Mouse (Mus musculus): ENCODE data around the gene Arnt2.

Arnt2 gene

DNA sequence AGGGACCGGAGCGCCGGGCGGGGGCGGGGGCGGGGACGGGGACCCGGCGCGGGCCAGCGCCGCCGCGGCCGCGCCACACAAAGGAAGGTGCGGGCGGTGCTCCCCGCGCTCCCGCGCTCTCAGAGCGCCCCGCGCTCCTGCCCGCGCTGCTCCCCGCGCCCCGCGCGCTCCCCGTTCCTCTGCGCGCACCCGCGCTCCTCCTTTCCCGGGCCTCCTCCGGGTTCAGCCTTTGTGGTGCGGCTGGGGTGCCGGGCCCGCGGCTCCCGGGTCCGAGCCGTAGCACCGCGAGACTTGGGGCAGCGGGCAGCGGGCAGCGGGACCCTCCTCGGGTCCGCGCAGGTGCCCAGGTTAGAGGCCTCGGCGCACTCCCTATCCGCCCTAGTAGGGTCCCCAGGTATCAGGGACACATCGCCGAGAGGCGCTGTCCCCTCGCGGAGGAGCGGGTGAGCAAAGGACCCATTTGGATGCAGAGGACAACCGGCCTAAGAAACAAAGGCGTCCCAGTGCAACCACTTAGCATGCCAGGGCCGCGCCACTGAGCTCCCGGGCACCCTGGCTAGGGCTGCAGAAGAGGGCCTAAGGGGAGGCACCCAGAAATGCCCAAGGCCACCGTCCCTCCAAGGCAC lies at the start of gene Arnt2:
TSS of gene Arnt2 (minus strand) at position 281 of the 626 bp plus-strand sequence.
- in situ Hi-C loops (cut with MboI; ENCODE audit: unreplicated experiment in 2 of 2): no loop called here

DNA sequence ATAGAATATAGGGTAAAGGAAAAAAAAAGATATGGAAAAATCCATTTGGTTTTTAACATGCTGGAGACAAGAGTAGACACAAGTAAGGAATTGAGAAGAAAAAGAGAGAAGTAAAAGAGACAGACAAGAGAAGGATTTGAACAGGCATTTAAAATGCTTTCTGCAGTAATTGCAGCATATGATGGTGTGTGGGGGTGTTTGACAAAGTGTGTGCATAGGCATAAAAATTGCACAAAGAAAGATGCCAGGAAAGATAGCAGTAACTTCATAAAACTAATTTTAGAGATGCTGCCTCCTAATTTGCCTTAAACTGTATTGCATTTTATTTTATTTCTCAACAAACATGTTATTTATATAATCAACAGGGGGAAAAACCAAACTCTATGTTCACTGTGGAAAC lies 41.7 kb upstream of the Arnt2 start:
- in situ Hi-C loops (cut with MboI; ENCODE audit: unreplicated experiment in 2 of 2): no loop called here

DNA sequence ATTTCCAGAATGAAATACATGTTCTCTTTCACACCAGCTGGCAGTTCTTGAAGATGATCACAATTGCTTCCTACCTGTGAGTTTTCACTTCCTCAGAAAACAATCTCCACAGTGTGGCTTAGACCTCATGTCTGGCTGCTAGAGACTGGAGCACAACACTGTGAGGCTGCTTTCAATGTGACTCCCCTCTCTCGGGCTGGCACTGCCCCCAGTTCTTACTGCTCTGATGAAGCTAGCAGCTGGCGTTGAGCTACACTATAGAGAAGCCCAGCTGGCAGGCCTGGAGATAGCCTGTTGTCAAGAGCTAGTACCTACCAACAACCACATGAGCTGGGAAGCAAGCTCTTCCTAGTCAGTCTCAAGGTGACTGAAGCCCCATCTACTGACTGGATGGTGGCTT lies 39.1 kb upstream of the Arnt2 start:
- in situ Hi-C loops (cut with MboI; ENCODE audit: unreplicated experiment in 2 of 2): no loop called here

DNA sequence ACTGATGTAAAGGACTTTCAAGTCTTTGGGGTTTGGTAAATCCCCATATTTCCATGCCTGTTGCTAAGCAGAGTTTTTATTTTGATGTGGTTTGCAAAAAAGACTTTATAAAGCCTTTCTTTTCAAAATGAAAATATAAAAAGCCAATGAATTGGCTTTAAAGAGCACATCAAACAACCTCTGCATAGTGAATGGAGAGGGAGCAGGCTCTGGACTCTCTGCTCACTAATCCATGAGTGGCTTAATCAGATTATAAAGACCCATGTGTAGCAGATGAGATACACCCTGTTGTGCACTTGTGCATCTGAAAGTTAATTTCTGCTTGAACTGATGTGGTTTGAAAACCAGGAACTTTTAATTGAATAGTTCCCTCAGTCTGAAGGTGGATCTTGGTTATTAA lies 38.5 kb upstream of the Arnt2 start:
- in situ Hi-C loops (cut with MboI; ENCODE audit: unreplicated experiment in 2 of 2): no loop called here

DNA sequence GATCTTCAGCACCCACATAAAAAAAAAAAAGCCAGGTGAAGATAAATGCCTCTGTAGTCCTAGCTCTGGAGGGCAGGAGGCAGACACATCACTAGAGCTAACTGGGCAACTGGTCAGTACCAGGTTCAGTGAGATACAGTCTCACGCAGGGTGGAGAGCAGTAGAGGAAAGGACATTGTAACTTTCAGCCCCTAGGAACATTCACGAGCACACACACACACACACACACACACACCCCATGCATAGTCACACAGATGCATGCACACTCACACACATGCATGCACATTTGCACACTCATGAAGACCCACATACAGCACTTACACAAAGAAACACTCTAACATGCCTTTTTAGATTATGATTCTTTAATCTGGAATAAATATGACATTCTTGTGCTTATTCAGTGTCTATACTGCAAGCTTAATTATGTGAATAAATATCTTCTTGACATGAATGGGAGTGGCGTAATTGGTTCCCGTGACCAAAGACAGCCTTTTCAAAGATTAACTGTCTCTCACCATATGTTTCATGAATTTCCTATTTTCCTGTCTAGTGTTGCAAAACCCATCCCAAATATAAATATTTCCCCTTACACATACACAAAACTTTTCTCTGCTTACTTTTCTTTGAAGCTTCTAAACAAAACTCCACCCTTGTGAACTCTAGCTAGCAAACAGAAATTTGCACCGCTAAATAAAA lies 37.9 kb upstream of the Arnt2 start:
- in situ Hi-C loops (cut with MboI; ENCODE audit: unreplicated experiment in 2 of 2): no loop called here

DNA sequence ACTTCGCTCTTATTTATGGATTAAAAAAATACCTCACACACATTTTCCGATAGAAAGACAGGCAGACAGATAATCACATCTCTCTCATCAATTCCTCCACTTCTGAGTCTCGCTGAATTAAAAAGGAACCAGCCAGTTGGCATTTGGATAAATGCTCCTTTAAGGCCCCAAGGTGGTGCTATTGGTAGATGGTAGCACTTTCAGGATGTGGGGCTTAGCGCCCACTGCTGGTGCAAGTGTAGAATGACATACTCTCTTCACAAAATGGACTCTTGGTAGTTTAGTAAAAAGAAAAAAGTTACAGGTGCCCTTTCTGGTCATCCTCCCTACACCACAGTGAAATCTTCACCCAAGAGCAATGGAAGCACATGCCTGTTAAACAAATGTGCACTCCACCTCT lies 37.1 kb upstream of the Arnt2 start:
- in situ Hi-C loops (cut with MboI; ENCODE audit: unreplicated experiment in 2 of 2): no loop called here

DNA sequence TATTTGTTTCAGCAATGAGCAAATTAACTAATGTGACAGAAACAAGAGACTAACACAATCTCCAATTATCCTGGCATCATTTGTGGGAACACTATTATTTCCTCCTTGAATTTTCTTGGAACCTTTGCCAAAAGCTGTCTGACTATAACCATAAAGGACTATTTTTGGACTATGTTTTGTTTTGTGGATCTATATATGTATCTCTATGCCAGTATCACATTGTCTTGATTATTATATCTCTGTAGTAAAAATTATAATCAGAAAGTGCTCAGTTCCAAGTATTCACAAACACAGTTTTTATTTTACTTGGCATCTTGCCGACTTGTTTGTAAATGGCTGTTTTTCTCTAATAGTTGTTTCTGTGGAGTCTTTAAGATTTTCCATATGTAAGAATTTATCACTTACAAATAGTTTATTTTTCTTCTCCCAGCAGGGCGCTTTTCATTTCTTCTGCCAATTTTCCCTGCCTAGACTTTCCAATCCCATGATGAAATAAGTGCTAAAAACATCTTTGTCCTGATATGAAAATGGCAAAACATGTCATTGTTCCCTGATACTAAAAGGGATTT lies 32.5 kb upstream of the Arnt2 start:
- in situ Hi-C loops (cut with MboI; ENCODE audit: unreplicated experiment in 2 of 2): no loop called here

DNA sequence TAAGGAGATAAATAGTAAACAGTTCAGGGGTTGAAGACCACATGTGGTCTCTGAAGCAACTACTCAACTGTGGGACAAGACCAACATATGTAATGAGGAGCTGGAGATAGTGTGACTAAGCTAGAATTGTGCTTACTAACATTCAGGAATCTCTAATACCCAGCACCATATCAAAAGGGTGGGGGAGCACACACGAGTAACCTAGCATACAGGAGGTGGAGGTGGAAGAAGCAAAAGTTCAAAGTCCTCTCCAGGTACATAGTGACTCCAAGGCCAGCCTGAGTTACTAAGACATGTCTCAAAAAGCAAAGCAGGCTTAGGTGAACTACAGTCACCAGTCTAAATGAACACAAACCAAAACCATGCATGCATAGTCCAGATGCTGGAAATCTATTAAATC lies 29.6 kb upstream of the Arnt2 start:
- in situ Hi-C loops (cut with MboI; ENCODE audit: unreplicated experiment in 2 of 2): no loop called here

DNA sequence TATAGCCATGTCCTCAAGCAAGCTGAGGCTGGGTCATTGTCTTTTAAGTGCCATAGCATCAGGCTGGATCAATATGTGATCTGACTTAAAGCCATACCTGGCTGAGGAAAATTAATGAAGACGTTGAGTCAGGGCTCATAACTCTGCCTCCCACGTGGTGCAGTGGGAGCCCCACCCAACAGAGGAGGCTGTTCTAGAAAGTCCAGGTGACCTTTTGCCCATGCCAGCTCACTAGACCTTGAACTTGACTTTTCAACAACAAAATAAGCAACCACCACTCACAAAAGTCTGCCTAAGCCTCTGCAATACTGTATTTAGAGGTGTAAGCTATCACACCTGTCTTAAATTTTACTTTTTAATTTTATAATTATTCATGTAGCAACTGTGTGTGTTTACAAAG lies 24.9 kb upstream of the Arnt2 start:
- in situ Hi-C loops (cut with MboI; ENCODE audit: unreplicated experiment in 2 of 2): no loop called here

DNA sequence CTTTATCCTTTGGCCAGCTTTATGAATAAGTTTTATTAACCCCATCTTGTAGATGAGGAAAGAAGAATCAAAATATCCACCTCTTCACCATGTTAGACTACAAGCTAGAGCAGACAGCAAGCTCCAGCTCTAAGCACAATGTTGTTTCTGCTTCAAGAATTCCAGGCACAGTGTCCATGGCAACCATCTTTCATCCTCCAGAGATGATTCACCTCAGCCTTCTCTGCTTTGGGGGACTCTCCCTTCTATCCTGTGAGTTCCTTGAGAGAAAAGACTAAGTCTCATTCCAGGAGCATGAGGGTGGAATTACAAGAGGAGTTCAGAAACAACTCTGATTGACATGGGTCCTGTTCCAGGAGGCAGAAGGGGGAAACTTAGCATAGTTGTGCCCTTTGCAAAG lies 22.2 kb upstream of the Arnt2 start:
- in situ Hi-C loops (cut with MboI; ENCODE audit: unreplicated experiment in 2 of 2): no loop called here

DNA sequence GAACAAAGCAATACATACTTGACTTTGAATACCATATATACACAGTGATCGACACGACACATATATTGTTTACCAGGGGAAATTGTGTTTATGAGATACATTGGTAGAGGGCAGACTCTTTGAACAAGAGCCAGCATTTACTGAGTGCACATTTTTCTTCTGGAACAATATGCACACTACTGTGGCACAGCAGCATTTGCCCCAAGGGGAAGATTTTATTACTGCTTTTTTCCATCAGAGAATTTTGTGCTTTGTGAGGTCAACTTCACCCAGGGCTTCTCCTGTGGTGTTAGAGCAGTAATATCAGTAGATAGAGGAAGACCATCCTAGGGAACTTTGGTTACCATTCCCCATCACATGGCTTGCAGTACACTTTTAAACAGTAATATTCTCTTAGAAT lies 17.2 kb upstream of the Arnt2 start:
- in situ Hi-C loops (cut with MboI; ENCODE audit: unreplicated experiment in 2 of 2): no loop called here

DNA sequence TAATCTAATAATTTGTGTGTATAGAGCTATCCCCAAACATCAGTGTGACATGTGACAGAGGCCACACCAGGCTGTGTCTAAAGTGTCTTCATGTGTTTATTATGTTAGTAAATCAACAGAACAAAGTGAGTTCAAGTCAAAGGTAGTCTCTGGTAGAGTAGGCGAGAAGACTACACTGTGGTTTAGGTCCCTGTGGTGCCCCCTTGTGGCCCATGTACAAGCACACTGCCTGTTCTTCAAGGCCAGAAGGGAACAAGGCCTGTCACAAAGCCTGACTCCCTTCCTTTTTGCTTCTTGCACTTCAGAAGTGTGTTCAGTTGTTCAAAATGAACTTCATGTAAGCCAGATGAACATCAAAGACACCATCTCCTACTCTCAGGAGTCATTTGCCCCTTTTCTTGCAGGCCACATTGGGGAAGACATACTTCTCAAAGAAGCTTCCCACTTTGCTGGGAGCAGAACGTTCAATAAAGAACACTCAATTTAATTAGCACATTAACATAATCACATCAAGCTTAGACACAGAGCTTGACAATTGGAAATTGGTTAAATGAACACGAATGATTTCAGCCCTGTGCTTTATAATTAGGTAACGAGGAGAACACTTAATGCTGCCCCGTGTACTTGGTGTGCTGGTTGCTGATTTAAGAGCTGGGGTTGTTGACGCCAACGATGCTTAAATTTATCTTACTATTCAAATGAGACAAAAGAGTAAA lies 14.9 kb upstream of the Arnt2 start:
- in situ Hi-C loops (cut with MboI; ENCODE audit: unreplicated experiment in 2 of 2): no loop called here

DNA sequence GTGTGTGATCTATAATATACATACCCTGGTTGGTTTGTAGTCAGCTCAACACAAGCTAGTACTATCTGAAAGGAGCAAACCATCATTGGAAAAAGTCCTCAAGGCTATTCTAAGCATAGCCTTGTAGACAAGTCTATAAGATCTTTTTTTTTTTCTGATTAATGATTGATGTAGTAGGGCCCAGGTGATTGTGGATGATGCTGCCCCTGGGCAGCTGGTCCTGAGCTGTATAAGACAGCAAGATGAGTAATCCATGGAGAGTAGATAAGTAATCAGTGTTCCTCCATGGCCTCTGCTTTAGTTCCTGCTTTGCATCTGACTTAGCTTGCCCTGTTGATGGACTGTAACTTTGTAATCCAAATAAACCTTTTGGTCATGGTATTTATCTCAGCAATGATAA lies 11.8 kb upstream of the Arnt2 start:
- in situ Hi-C loops (cut with MboI; ENCODE audit: unreplicated experiment in 2 of 2): no loop called here

DNA sequence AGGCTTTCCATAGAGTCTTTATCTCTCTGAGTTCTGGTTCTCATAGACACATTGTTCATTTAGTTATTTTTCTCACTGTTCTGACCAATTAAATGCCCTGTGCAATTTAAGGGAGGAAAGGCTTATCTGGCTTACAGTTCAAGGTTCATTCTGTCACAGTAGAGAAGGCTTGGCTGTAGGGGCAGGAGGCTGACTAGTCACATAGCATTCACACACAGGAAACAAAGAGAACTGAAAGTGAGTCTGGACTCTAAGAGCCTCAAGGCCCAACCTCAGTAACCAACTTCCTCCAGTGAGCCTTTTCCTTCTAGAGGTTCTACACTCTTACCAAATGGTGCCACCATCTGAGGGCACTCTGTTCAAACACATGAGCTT lies 11.3 kb upstream of the Arnt2 start:
- in situ Hi-C loops (cut with MboI; ENCODE audit: unreplicated experiment in 2 of 2): no loop called here

DNA sequence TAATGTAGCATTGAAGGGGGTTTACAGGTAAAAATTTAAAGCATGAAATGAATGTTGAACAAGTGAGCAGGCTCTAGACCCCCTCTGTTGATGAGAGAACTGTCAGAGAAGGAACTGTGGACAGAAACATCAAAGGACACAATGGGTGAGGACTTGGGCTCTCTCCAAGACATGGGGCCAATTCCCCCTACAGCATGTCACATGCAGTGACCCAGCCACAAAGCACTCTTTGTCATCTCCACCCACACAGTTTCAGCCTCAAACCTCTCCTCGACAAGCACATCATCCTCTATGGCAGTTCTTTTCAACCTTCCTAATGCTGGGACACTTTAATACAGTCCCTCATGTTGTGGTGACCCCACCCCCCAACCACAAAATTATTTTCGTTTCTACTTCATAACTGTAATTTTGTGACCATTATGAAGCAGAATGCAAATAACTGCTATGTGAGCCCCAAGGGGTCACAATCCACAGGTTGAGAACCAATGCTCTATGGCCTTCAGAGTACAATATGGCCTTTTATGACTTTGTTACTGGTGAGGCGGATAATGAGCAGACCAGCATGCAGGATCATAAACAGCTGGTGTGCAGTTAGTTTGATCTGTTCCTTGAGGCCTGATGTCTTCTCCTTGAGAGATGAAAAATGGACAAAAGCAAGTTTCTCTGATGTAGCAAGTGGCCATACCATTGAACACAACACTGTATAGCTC lies 10.8 kb upstream of the Arnt2 start:
- in situ Hi-C loops (cut with MboI; ENCODE audit: unreplicated experiment in 2 of 2): no loop called here

DNA sequence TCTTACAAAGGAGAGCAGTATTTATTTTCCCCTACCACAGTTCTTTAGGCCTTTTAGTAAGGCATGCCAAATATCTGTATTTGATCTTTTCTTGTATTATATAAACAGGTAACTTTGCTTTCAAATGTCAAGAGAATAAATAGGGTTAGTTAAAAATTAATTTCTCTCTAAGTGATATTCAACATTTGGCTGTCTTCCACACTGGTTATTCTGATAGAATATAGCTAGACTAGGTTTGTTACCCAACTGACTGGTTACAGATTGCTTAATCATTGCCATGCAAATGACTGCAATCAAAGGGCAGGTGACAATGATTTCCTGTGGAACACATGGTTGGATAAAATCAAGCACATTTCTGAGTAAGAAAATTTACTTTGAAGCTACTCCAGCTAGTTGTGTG lies 7.5 kb upstream of the Arnt2 start:
- in situ Hi-C loops (cut with MboI; ENCODE audit: unreplicated experiment in 2 of 2): no loop called here

DNA sequence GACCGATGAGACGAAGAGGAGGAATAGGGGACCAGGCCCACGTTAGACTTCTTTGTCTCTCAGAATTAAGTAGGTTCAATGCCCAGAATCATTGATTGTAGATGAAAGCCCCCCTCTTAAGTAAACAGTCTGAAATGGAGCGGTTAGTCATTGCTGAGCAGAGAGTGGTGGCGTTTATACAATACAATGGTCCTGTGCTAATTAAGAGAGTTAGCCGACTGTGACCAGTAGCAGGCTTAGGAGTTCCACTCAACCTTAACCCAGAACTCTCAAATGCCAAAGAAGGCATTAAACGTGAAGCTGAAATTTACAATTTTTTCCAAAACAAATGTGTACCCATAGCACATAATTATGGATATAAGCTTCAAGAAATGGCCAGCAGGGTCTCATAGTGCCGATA lies 2.6 kb upstream of the Arnt2 start:
- in situ Hi-C loops (cut with MboI; ENCODE audit: unreplicated experiment in 2 of 2): no loop called here

DNA sequence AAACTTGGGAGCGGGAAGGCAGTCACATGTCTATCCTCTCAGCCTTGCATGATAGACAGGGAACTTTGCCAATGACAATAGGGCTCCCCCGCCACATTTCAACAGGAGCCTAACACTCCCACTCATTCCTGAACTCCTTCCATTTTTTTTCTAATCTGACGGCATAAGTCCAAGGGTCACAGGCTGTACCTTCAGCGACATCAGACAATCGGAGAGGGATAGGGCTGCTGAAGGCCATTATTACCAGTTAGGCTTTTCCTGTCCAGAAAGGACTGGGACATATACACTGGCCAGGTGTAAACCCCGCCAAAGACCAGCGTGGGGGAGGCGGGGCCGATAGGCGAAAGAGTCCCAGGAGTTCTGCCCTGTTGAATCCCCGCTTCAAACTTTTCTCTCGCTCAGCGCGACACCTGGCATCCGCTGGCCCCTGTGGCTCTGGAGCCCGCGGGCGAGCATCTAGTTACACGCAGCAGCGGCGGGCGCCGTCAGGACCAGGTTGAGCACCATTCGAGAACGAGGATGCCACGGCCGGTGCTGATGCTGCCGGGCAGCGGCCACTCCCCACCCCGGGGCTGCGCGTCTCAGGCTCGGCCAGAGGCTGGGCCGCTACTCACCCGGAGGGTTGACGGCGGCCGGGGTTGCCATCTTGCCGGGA lies 608 bp downstream of the Arnt2 start:
- in situ Hi-C loops (cut with MboI; ENCODE audit: unreplicated experiment in 2 of 2): no loop called here

DNA sequence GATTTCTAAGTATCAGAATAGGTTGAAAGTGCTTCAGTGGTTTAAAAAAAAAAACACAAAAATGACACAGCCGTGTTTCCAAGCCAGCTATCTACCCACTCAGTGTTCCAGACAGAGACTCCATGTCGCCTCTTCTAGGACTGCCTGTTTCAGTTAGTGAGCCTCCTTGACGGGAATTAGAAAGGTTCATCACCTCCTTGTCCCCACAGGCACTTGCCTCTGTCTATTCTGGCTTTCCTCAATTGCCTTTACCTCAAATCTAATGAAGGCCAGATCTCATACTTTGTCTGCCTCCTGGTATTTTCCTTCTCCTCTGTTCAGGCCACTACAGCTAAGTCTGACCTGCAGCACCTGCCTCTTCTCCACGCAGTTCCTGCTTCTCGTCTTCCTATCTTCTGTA lies 1.7 kb downstream of the Arnt2 start:
- in situ Hi-C loops (cut with MboI; ENCODE audit: unreplicated experiment in 2 of 2): no loop called here

DNA sequence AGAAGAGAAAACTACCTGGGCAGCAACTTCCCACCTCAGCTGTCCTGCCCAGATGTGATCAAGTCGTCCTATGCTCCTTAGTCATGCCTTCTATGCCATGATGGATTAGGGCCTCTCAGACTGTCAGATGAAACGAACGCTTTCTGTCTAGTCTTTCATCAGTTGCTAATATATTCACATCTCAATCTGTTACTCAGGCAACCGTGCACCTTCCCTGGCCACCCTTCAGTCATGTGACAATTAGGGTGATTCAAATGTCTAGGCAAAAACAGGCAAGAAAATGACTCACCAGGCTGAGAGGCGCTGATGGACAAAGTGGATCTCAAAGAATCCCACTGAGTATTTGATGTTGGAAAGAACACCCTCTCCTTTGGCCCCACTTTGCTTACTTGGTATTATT lies 6.6 kb downstream of the Arnt2 start:
- in situ Hi-C loops (cut with MboI; ENCODE audit: unreplicated experiment in 2 of 2): no loop called here

Data from v-Abl transformed pro-B cells (cell line).